Mouse (Mus musculus) forebrain, embryonic 10.5 days (tissue): ENCODE measurements at regions not wholly inside any gene's neighbourhood (a gene's known extent, or its start where the extent isn't known, plus 50 kb on each side); places are given as distances from the start of the nearest gene placed in this dataset.

Experiments used
- DNase-seq: peaks from one replicate; pipeline ENCODE4 v3.0.0-alpha.2; 2017; ENCODE audit warnings: low spot score; ENCODE audit errors: extremely low spot score
- H3K27ac ChIP-seq: fragments of 300-500 bp; sonication (generic); 2 replicates; pipeline ENCODE4 v1.5.1; 2016; ENCODE audit warnings: mild to moderate bottlenecking
- H3K27me3 ChIP-seq: fragments of 300-500 bp; sonication (generic); 2 replicates; pipeline ENCODE4 v1.6.1; 2016; ENCODE audit warnings: mild to moderate bottlenecking; ENCODE audit not compliant: poor library complexity, severe bottlenecking
- H3K36me3 ChIP-seq: fragments of 300-500 bp; sonication (generic); replicated peaks from 2 replicates; pipeline ENCODE4 v1.6.1; 2016; ENCODE audit warnings: mild to moderate bottlenecking, moderate library complexity
- H3K4me1 ChIP-seq: fragments of 300-500 bp; sonication (generic); 2 replicates; pipeline ENCODE4 v1.6.1; 2016
- H3K4me3 ChIP-seq: fragments of 300-500 bp; sonication (generic); 2 replicates; pipeline ENCODE4 v1.5.1; 2016; ENCODE audit warnings: mild to moderate bottlenecking, moderate library complexity
- H3K9me3 ChIP-seq: fragments of 300-500 bp; sonication (generic); 2 replicates; pipeline ENCODE4 v1.6.1; 2016; ENCODE audit warnings: mild to moderate bottlenecking, moderate library complexity
- WGBS: fragments of 180-500 bp; shearing (Covaris S2); methylation state at CpG from one replicate; pipeline ENCODE4 v1.1.7; 2016; 5-methylcytosine and 5-hydroxymethylcytosine counted together

DNA sequence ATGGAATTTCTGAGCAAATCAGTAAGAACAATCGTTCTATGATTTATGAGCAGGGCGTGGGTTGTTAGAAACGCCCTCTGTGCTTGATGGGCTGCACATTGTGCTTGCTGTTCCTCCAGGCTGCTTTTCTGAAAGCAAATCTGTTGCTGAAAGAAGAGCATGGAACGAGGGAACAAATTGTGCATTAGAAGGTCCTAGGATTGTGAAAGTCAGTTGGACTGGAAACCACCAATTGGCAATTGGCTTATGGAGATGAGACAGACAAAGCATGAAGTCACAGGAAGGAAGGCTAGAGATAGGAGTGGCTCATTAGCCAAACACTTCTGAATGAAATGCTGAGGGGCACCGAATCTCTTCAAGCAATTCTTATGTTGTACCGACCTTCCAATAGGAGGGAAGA is 181.5 kb upstream of the Egfl6 start:
- DNase-seq, result no peak
- H3K27me3 ChIP-seq, result peaks cover 97% of the 10 kb centered on the region
- 80% methylated on average over 6 of the region's 6 CpGs for WGBS

DNA sequence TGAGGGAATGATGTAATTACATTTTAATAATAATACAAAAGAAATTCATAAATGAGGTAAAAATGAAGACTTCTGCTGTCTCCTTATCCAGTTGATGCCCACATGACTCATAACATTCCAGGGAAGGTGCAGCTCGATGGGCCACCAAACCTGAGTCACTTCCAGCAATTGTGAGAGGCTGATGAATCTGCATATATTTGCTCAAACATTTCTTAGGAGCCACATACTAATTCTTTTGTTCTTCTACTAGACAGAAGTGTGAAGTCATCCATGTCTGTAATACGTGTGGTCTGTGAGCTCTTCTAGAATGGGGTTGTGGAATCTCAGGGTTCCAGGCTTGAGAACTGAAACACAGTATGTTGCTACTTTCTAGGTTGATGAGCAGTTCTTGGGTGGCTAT is 180.1 kb upstream of the Egfl6 start:
- Histone ChIP-seq H3K9me3 (no peaks in the 10 kb centered on the region), H3K36me3 (no peaks in the 10 kb centered on the region), H3K27me3 (peaks cover 94% of the 10 kb centered on the region), H3K4me3 (no peak overlapping the region), H3K27ac (no peak overlapping the region), H3K4me1 (0 out of 2 replicates have a peak, but pooled peaks cover 5% of the 10 kb centered on the region)
- no peak for DNase-seq
- WGBS, result 91% methylated on average over 2 of the region's 2 CpGs

More for the DNA sequence above, 181.5 kb upstream of the Egfl6 start:
- Histone ChIP-seq H3K4me3 (no peak overlapping the region), H3K9me3 (no peaks in the 10 kb centered on the region), H3K36me3 (no peaks in the 10 kb centered on the region), H3K27ac (no peak overlapping the region), H3K4me1 (peaks cover 12% of the 10 kb centered on the region; the same call in 1 of the 2 replicates)

DNA sequence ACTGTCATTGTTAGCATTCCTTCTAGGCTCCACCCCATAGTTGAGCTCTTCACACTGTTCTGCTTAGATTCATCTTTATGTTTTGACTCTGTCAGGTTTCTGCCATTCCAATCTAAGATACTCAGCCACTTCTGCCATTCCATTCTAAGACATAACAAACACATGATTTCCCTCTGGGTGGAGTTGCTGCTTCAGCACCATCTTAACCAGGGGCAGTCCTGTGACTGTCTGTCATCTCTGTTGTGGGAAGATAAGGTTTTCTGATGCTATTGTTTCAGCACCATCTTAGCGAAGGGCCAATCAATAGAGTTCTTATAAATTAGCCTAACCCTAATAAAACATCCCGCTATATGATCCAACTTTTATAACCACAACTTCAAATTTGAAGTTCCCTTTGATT is 176.6 kb upstream of the Egfl6 start:
- WGBS, result 85% methylated on average over 2 of the region's 2 CpGs
- H3K27ac ChIP-seq, result no peak overlapping the region
- no peak overlapping the region for H3K4me3 ChIP-seq
- H3K27me3 ChIP-seq, result peaks cover 94% of the 10 kb centered on the region
- H3K4me1 ChIP-seq, result 0 out of 2 replicates have a peak, but pooled peaks cover 5% of the 10 kb centered on the region
- DNase-seq, result no peak
- H3K36me3 ChIP-seq, result no peaks in the 10 kb centered on the region
- no peaks in the 10 kb centered on the region for H3K9me3 ChIP-seq

DNA sequence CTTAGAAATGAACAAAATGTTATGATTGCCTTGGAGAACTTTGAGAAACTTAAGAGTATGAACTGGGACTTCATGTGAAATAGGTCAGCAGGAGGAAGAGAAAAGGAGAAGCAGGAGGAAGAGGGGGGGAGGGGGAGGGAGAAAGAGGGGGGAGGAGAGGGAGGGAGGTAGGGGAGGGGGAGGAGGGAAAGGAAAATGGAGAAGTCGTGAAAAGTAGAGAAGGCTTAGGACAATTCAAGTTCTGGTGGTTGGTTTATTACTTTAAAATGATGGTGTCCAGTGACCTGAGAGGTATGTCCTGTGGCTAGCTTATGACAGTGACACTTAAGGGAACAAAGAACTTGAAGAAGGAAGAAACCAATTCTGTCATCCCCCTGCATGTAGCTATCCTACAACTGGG is 171.6 kb upstream of the Egfl6 start:
- DNase-seq, result no peak
- no peaks in the 10 kb centered on the region for H3K4me1 ChIP-seq
- H3K36me3 ChIP-seq, result no peaks in the 10 kb centered on the region
- WGBS, result 60% methylated on average over 1 of the region's 1 CpGs
- H3K9me3 ChIP-seq, result no peaks in the 10 kb centered on the region
- peaks cover 85% of the 10 kb centered on the region for H3K27me3 ChIP-seq
- H3K4me3 ChIP-seq, result no peak overlapping the region
- no peak overlapping the region for H3K27ac ChIP-seq

DNA sequence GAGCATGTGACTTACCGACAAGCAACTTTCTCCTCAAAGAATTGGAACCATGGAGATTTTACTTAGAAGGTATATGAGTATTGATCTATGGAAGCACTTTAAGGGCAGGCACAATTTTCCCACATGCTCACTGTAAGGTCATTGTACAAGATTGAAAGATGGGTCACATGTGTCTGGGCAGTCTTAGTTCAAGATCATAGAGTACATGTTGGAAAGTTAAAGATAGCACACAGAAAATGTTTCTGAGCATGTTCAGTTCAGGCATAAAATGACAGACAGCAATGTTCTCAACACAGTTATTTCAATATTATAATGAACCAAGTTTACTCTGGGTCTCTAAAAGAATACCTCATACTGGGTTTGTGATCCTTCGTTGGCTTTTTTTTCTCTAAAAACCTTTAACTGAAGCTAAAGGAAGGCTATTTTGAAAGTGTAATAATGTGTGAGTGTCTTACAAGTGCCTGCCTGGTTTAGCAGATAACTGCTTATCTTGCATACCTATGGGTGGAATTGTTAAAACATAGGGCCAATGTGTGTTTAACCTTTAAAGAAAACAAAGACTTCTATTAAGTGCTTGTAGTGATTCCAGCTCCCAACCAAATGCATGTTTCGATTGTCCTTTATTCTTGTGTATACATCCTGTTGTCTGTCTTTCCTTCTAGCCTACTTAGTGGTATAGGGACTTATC is 169.6 kb upstream of the Egfl6 start:
- H3K27me3 ChIP-seq, result peaks cover 86% of the 10 kb centered on the region
- H3K4me3 ChIP-seq, result no peak overlapping the region
- H3K4me1 ChIP-seq, result no peaks in the 10 kb centered on the region; the same call in 1 of the 2 replicates
- no peaks in the 10 kb centered on the region for H3K36me3 ChIP-seq
- WGBS, result 82% methylated on average over 3 of the region's 3 CpGs
- DNase-seq, result no peak
- H3K9me3 ChIP-seq, result no peaks in the 10 kb centered on the region
- H3K27ac ChIP-seq, result no peak overlapping the region

DNA sequence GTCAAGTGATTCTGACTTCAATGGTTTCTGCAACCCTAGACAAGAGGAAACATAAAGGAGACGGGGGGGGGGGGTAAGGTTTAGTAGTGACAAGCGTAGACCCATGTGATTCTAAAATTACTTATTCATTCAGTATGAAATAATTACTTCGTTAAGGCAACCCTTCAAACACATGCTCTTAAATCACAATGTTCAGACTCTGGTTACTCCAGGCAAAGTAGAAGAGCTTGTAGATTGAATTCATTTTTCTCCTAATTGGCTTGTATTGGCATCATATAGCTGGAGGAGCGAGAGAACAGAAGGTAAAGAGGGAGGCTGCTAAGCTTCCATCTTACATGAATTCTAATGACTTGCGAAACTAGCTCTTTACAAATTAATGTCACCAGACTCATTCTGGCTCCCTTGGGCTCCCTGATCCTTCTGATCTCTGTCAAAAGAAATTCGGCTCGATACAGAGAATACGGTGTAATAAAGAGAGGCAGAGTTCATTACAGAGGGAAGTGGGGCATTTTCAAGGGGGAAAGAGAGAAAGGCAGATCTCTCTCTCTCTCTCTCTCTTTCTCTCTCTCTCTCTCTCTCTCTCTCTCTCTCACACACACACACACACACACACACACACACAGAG is 163.6 kb upstream of the Egfl6 start:
- Histone ChIP-seq H3K27me3 (peaks cover 82% of the 10 kb centered on the region), H3K9me3 (no peaks in the 10 kb centered on the region), H3K4me1 (peaks cover 4% of the 10 kb centered on the region; the same call in 1 of the 2 replicates), H3K36me3 (no peaks in the 10 kb centered on the region), H3K27ac (no peak overlapping the region), H3K4me3 (no peak overlapping the region)
- DNase-seq, result no peak
- 61% methylated on average over 8 of the region's 8 CpGs for WGBS

DNA sequence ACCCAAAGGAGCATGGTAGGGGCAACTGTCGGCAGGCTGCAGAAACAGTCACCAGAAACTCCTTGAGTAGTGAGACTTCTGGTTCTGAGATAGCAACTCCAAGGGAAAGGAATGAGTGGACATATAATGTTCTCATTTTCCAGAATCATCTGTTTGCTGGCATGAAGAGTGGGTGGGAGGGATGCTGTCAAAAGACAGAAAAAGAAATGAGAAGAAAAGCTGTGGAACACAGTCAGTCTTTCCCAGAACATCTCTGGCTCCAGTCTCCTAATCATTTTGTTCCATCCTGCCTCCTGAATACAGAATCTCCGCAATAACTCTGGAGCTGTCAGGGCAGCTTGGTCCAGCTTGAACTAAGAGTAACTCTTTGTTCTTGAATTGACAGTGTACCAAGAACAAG is 145.8 kb upstream of the Egfl6 start:
- no peaks in the 10 kb centered on the region for H3K9me3 ChIP-seq
- peaks cover 91% of the 10 kb centered on the region for H3K27me3 ChIP-seq
- H3K4me1 ChIP-seq, result peaks cover 19% of the 10 kb centered on the region
- WGBS, result 89% methylated on average over 2 of the region's 2 CpGs
- H3K36me3 ChIP-seq, result no peaks in the 10 kb centered on the region
- no peak overlapping the region for H3K4me3 ChIP-seq
- H3K27ac ChIP-seq, result no peak overlapping the region
- no peak for DNase-seq

DNA sequence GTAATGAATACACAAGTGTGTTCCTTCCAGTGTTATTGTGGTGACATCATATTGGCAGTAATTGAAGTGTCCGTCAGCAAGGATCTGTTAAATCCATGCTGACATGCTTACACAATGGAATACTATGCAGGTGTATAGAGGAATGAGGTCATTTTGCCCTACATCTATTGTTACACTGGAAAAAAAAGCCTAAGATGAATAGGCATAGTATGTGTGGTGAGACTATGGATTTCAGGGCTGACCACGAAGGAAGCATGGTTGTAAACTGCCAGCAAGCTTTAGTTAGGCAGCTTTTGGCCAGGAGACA is 143.1 kb upstream of the Egfl6 start:
- Histone ChIP-seq H3K36me3 (no peaks in the 10 kb centered on the region), H3K27ac (no peak overlapping the region), H3K4me3 (no peak overlapping the region), H3K9me3 (no peaks in the 10 kb centered on the region), H3K4me1 (peaks cover 19% of the 10 kb centered on the region), H3K27me3 (peaks cover 100% of the 10 kb centered on the region)
- DNase-seq, result no peak
- 59% methylated on average over 2 of the region's 2 CpGs for WGBS

DNA sequence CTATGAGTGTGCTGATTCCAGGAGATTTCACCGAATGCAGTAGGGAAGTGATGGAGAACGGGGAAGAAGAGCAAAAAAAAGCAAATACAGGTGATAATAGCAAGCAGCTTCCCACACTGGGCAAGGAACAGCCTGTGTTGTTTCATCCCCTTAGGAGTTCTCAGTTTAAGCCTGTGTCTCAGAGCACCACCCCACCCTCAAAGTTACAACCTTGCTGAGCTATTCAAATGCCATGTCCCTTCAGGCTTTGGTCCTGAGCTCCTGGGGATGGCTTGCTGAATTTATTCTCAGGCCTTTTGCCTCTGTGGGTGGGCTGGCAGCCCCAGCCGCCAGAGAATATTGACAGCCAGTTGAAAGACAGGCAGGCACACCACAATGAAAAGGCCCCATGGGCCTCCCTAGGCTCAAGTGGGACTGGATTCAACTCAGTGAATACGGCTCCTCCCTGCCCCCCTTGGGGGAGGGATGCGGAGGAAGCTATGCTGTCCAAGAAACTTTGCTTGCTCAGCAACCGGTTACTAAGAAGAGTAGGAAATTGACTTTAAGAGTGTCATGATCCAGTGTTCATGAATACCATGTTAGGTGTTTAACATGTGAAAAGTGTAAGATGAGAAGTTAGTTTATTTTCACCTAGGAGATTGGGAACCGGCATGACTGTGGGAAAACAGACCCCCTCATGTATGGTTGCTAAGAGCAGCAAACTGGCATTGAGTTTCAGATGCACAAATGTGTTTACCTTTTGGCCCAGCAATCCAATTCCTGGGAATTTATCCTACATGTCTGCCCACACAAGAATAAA is 142.5 kb upstream of the Egfl6 start:
- H3K4me1 ChIP-seq, result peaks cover 19% of the 10 kb centered on the region
- H3K4me3 ChIP-seq, result no peak overlapping the region
- no peaks in the 10 kb centered on the region for H3K36me3 ChIP-seq
- H3K27me3 ChIP-seq, result peaks cover 100% of the 10 kb centered on the region
- DNase-seq, result peak; percentile 46
- 31% methylated on average over 7 of the region's 7 CpGs for WGBS
- no peaks in the 10 kb centered on the region for H3K9me3 ChIP-seq
- peak overlapping the region; percentile 44; the same call in 1 of the 2 replicates for H3K27ac ChIP-seq

DNA sequence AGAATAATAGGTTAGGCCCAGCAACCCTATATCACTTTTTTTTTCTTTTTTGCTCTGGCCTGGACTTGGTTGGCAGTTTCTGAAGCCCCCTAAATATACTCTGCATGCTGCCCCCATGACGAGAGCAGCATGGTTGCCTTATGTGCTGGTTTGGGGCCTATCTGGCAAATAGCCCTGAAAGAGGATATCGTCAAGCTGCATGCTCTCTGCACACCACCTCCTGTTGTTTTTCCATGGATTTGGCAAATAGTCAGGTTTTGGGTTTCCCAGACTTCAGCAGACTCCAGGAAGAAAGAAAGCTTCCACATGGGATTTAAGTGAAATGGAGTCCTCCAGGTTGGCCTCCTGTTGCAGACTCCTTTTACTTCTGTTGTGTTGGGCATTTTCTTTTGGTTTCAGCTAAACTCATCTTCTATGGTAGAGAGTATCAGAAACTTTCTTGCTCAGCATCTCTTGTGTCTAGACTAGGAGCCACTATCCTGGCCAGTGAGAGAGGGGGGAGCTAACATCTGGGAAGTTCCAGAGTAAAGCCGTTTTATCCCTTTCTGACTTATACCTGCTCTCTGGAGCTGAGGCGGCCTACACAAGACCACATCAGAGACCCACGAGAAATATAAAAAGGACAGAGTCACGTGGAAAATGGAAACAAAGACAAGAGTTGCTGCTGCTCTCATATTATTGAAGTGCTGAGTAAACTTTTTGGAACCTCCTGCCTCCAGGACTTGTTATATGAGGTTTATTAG is 140.4 kb upstream of the Egfl6 start:
- H3K4me3 ChIP-seq, result no peak overlapping the region
- peaks cover 19% of the 10 kb centered on the region for H3K4me1 ChIP-seq
- 62% methylated on average over 6 of the region's 6 CpGs for WGBS
- H3K27me3 ChIP-seq, result peaks cover 100% of the 10 kb centered on the region
- no peaks in the 10 kb centered on the region for H3K9me3 ChIP-seq
- no peak overlapping the region for H3K27ac ChIP-seq
- no peak for DNase-seq
- no peaks in the 10 kb centered on the region for H3K36me3 ChIP-seq

DNA sequence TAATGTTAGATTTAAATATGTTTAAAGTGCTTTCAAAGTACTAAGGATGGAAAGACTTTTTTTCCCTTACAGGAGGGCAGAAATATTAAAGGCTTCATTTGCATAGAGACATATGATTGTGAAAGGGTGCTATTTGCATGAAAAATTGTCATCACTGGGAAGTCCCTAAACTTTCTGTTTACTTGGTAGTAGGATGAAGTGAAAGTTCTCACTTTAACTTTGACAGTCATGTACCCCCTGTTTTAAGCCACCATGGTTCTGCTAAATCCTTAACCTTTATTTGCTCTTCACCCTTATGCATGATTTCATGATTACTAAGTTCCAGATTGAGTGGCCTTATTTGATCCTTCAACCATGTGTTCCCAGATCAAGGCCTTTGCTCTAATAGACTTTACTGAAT is 132.6 kb upstream of the Egfl6 start:
- Histone ChIP-seq H3K36me3 (no peaks in the 10 kb centered on the region), H3K4me1 (no peaks in the 10 kb centered on the region), H3K27me3 (peaks cover 98% of the 10 kb centered on the region), H3K27ac (no peak overlapping the region), H3K4me3 (no peak overlapping the region), H3K9me3 (no peaks in the 10 kb centered on the region)
- no peak for DNase-seq

DNA sequence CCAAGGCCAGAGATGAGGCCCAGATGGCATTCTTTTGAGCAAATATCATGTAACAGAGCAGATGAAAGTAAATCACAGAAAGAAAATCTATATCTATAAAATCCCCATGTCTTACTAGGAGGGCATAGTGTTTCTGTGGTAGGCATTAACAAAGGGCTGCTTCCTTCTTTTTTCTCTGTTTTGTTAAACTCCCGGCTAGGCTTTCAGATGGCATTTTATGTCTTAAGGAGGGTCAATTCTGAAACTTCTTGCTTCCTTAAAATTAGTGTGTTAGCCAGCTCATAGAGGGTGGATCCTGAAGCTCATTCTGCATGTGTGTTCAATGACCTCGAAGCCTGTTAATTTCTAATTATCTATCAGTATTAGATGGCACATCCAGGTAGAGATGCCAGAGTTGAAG is 123.8 kb upstream of the Egfl6 start:
- no peaks in the 10 kb centered on the region for H3K36me3 ChIP-seq
- H3K27me3 ChIP-seq, result peaks cover 92% of the 10 kb centered on the region
- WGBS, result 70% methylated on average over 2 of the region's 2 CpGs
- no peak overlapping the region for H3K4me3 ChIP-seq
- no peak for DNase-seq
- H3K9me3 ChIP-seq, result no peaks in the 10 kb centered on the region
- H3K4me1 ChIP-seq, result no peaks in the 10 kb centered on the region
- no peak overlapping the region for H3K27ac ChIP-seq
